Mouse (Mus musculus): ENCODE measurements around the gene Gm11213. TPM values are rescaled to one million over a fixed set of nuclear protein-coding genes. Genes with fewer than 3 reads are reported as not detected.

The Gm11213 gene
- polyA plus RNA-seq (2015; fragmentation: Nextera tagmentation; extraction: Ambion mirVana), result not detected in 2 replicates

DNA sequence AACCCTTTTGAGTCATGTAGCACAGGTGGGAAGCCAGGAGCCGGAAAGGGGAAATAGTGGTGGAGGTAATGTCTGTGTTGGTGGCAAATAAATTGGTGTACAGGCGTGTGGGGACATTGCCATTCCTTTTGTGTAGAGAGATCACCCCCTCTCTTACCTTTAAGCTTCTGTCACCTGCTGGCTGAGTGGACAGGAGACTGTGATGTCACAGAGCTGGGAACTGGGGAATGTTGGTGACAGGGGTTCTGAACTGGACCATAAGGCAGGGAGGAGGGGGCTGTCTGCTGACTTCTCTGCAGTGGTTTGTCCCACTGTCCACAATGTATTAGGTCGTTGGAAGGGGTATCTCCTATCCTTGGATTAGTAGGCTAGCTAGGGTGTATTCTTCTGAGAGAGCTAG is at the start of gene Gm11213:
Gene Gm11213, minus strand, starts transcription at position 317 of the 400 bp plus-strand sequence.
- no peak for ATAC-seq (ENCODE audit: low read depth)
- H3K36me3 ChIP-seq, result no peaks in the 10 kb centered on the region
- no peak within 1 kb of the TSS for H3K27ac ChIP-seq (replicated peaks)
- WGBS, result 73% methylated on average over 3 of the region's 3 CpGs
- no peaks in the 10 kb centered on the region for H3K9me3 ChIP-seq
- no peak within 1 kb of the TSS for H3K9ac ChIP-seq
- H3K4me1 ChIP-seq (replicated peaks), result no peaks in the 10 kb centered on the region
- no peak within 1 kb of the TSS for H3K4me3 ChIP-seq
- no peak within 1 kb of the TSS for H3K4me2 ChIP-seq
- H3K27me3 ChIP-seq, result no peaks in the 10 kb centered on the region

DNA sequence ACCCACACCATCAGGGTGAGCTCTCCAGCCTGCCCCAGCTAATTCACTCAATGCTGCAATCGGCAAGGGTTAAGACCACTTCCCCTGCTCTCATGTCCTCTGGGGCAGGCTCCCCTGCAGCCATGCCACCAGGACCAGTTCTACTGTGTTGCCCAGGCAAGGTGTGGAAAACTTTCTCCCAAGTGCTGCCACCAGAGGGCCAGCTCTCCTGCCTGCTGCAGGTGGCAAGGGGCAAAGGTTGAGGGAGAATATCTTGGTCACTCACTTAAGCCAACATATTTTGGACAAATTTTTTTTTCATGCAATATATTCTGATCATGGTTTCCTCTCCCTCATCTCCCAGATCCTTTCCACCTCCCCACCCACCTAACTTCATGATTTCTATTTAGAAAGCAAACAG is 49.3 kb upstream of the Gm11213 start:
- H3K4me1 ChIP-seq (replicated peaks), result no peaks in the 10 kb centered on the region
- 79% methylated on average over 1 of the region's 1 CpGs for WGBS
- no peaks in the 10 kb centered on the region for H3K36me3 ChIP-seq
- no peaks in the 10 kb centered on the region for H3K9me3 ChIP-seq
- H3K9ac ChIP-seq, result no peak overlapping the region
- no peak for ATAC-seq (ENCODE audit: low read depth)
- H3K27me3 ChIP-seq, result no peaks in the 10 kb centered on the region
- H3K4me2 ChIP-seq, result no peak overlapping the region
- no peak overlapping the region for H3K4me3 ChIP-seq
- H3K27ac ChIP-seq (replicated peaks), result no peak overlapping the region

DNA sequence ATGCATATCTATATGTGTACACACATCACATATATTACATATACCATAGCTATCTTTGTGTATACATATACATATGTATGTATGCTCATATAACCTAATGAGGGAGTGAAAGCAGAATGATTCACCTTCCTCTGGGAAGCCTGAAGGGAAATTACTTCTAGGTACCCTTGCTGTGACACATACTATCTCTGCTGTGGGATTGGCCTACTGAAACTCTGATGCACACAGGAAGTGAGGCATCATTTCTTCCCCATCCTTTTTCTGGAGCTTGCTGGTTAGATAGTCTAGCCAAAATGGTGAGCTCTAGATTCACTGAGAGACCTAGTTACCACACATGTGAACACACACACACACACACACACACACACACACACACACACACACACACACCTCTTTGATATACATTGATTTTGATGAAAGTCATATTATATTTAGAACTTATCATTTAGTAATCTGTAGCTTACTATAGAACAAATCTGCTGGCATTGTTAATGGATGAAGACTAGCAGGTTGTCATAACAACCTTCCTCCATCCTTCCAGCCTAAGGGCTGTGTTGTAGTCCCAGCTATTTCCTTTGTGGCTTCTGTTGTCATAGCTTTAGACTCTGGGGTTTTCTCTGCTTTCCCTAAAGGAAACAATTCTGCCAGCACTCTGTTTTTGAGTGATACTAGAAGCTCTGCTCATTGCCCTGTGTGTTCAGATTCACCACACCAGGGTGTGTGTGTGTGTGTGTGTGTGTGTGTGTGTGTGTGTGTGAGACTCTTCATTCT is 39.1 kb upstream of the Gm11213 start:
- no peak overlapping the region for H3K27ac ChIP-seq (replicated peaks)
- H3K9ac ChIP-seq, result no peak overlapping the region
- H3K4me1 ChIP-seq (replicated peaks), result no peaks in the 10 kb centered on the region
- H3K36me3 ChIP-seq, result no peaks in the 10 kb centered on the region
- ATAC-seq (ENCODE audit: low read depth), result no peak
- H3K9me3 ChIP-seq, result no peaks in the 10 kb centered on the region
- no peak overlapping the region for H3K4me2 ChIP-seq
- no peak overlapping the region for H3K4me3 ChIP-seq
- no peaks in the 10 kb centered on the region for H3K27me3 ChIP-seq

DNA sequence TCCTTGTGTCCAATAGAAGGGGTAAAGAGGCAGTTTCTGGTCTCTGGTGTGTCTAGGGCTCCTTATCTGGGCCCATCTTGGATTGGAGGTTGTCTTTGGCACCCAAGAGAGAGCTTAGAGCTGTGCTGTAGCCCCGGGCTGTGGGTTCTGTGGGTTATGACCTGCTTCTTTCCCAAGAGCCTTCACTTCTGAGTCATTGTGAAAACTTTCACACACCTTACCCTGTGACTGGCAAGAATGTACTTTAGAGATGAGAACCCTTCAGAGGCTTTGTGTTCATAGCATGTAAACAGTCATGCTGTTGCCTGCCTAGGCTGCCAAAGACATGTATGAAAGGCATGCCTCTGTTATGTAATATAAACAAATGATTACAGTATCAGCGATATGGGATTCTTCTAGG is 34.8 kb upstream of the Gm11213 start:
- Histone ChIP-seq H3K27ac (replicated peaks) (no peak overlapping the region), H3K36me3 (no peaks in the 10 kb centered on the region), H3K4me2 (no peak overlapping the region), H3K27me3 (no peaks in the 10 kb centered on the region), H3K4me1 (replicated peaks) (no peaks in the 10 kb centered on the region), H3K9me3 (no peaks in the 10 kb centered on the region), H3K4me3 (no peak overlapping the region), H3K9ac (no peak overlapping the region)
- no peak for ATAC-seq (ENCODE audit: low read depth)
- 80% methylated on average over 2 of the region's 2 CpGs for WGBS

DNA sequence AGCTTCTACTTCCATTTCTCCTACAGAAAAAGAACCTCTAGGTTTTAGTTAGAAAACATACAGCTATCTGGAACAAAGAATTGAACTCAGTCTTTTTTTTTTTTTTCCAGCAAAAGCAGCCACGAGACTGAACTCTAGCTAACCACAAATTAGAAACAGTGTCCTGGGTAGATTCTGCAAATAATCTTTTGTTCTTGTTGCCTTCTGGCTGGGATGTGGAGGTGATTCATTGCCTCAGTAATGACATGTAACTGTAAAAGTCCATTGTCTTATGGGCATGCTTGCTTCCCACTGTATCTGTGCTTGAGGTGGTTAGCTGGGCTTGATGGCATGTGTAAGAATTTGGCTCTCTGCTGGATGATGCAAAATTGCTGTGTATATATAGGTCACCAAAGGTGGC is 33.5 kb upstream of the Gm11213 start:
- WGBS, result 35% methylated on average over 1 of the region's 1 CpGs
- no peak for ATAC-seq (ENCODE audit: low read depth)
- no peak overlapping the region for H3K9ac ChIP-seq
- no peaks in the 10 kb centered on the region for H3K4me1 ChIP-seq (replicated peaks)
- H3K4me3 ChIP-seq, result no peak overlapping the region
- H3K27me3 ChIP-seq, result no peaks in the 10 kb centered on the region
- H3K4me2 ChIP-seq, result no peak overlapping the region
- H3K9me3 ChIP-seq, result no peaks in the 10 kb centered on the region
- H3K27ac ChIP-seq (replicated peaks), result no peak overlapping the region
- no peaks in the 10 kb centered on the region for H3K36me3 ChIP-seq

DNA sequence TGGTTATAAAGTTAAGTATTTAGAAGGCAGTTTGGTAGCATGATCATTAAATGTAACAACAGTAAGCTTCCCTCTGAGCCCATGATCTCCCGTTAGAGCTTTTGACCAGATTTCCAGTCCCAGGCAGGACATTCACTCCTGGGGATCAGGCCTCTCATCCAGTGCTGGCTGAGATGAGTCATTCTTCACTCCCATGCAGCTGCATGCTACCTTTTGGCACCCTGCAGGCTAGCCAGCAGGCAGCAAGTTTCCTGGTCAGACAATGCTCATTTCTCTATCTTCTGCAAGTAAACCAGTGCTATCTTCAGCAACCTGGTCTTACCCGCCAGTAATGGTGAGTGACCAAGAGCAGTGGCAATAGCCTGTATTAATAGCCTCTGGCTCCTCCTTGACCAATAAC is 28.1 kb upstream of the Gm11213 start:
- no peaks in the 10 kb centered on the region for H3K36me3 ChIP-seq
- H3K4me3 ChIP-seq, result no peak overlapping the region
- H3K9me3 ChIP-seq, result no peaks in the 10 kb centered on the region
- no peak overlapping the region for H3K9ac ChIP-seq
- H3K27me3 ChIP-seq, result no peaks in the 10 kb centered on the region
- no peaks in the 10 kb centered on the region for H3K4me1 ChIP-seq (replicated peaks)
- no peak overlapping the region for H3K27ac ChIP-seq (replicated peaks)
- no peak overlapping the region for H3K4me2 ChIP-seq
- WGBS, result 86% methylated on average over 2 of the region's 2 CpGs
- ATAC-seq (ENCODE audit: low read depth), result no peak

DNA sequence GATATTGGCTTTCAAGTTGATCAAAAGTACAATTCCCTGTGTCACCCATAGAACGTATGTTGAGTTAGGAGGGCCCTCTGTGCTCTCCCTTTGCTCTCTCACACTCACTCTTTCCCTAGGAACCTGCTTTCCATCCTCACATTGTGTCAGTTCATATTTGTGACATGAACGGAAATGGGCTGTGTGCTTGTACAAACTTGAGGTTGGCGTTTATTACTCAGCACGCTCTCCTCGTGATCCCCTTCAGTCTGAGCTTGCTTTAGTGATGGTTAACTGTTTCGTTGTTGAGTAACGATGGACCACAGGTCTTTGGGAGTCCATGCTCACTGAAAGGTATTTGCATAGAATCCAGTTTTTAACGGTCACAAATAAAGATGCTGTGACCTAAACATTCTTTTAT is 22.1 kb upstream of the Gm11213 start:
- WGBS, result 90% methylated on average over 8 of the region's 8 CpGs
- no peak overlapping the region for H3K4me3 ChIP-seq
- H3K27ac ChIP-seq (replicated peaks), result no peak overlapping the region
- H3K9ac ChIP-seq, result no peak overlapping the region
- H3K9me3 ChIP-seq, result no peaks in the 10 kb centered on the region
- H3K4me1 ChIP-seq (replicated peaks), result no peaks in the 10 kb centered on the region
- ATAC-seq (ENCODE audit: low read depth), result no peak
- H3K27me3 ChIP-seq, result no peaks in the 10 kb centered on the region
- no peak overlapping the region for H3K4me2 ChIP-seq
- no peaks in the 10 kb centered on the region for H3K36me3 ChIP-seq

DNA sequence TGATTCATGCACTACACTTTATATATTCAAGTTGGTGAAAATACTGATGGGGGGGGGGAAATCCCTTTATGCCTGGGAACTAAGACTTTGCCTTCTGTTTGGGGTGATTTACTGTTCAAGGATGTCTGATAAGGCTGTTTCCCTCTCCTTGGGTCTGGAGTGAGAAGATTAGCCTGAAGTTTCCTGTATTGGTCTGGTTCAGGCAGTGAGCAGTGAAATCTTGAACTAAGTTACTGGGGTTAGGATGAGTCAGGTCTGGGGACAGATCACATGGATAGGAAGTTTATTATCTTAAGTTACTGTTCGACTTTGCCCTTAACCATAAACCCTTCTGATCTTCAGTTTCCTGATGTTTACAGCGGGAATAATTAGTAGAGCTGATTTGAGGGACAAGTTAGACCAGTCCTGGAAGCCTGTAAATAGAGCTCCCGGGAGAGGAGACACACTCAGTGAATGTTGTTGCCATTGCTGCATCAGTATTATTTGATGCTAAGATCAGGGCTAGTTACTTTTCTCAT is 20.6 kb upstream of the Gm11213 start:
- Histone ChIP-seq H3K9ac (no peak overlapping the region), H3K4me1 (replicated peaks) (no peaks in the 10 kb centered on the region), H3K9me3 (no peaks in the 10 kb centered on the region), H3K4me3 (no peak overlapping the region), H3K36me3 (no peaks in the 10 kb centered on the region), H3K4me2 (no peak overlapping the region), H3K27me3 (no peaks in the 10 kb centered on the region), H3K27ac (replicated peaks) (no peak overlapping the region)
- 67% methylated on average over 3 of the region's 3 CpGs for WGBS
- no peak for ATAC-seq (ENCODE audit: low read depth)

DNA sequence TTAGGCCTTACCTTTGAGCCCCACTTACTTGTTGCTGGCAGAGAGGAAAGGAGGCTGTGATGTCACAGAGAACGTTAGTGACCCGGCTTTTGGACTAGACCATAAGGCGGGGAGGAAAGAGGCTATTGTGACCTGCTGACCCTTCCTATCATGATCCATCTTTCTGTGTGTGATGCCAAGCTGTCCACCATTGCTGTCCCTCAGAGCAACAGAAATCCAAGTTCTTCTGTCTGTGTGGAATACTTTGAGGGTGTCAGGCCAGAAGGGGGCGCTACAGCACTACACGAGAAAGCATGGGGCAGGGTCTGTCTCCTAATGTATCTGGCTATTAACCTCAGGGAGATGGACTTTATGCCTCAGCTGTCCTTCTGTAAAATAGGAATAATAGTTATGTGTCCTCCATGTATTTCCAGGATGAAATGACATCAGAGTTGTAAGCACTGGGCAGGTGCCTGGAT is 17.3 kb upstream of the Gm11213 start, which contains the start of gene Tex48:
Gene Tex48, minus strand, starts transcription at position 51 of the 458 bp plus-strand sequence.
- ATAC-seq (ENCODE audit: low read depth), result no peak
- Histone ChIP-seq H3K4me1 (replicated peaks) (no peaks in the 10 kb centered on the region), H3K27ac (replicated peaks) (no peak within 1 kb of the TSS), H3K27me3 (no peaks in the 10 kb centered on the region), H3K4me3 (no peak within 1 kb of the TSS), H3K36me3 (no peaks in the 10 kb centered on the region), H3K9ac (no peak within 1 kb of the TSS), H3K9me3 (no peaks in the 10 kb centered on the region), H3K4me2 (no peak within 1 kb of the TSS)
- WGBS, result 61% methylated on average over 5 of the region's 5 CpGs

DNA sequence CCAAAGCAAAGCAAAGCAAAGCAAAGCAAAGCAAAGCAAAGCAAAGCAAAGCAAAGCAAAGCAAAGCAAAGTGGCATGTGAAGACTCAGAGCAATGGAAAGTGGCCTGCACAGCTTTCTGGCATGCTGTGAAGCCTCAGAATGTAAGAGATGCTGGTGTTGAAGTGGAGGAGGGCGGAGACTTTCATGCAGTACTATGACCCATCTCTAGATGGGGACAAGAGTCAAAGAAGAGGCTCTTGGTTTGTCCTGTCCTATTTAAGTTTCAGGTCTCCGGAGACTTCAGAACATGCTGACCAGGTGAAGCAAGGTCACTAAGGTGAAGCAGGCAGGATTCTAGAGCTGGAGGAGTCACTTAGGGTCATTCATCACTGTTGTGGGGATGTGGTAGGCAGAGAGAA is 16.8 kb upstream of the Gm11213 start:
- ATAC-seq (ENCODE audit: low read depth), result no peak
- Histone ChIP-seq H3K36me3 (no peaks in the 10 kb centered on the region), H3K9ac (no peak overlapping the region), H3K27ac (replicated peaks) (no peak overlapping the region), H3K4me1 (replicated peaks) (no peaks in the 10 kb centered on the region), H3K9me3 (no peaks in the 10 kb centered on the region), H3K27me3 (no peaks in the 10 kb centered on the region), H3K4me2 (no peak overlapping the region), H3K4me3 (no peak overlapping the region)
- WGBS, result 90% methylated on average over 2 of the region's 2 CpGs

DNA sequence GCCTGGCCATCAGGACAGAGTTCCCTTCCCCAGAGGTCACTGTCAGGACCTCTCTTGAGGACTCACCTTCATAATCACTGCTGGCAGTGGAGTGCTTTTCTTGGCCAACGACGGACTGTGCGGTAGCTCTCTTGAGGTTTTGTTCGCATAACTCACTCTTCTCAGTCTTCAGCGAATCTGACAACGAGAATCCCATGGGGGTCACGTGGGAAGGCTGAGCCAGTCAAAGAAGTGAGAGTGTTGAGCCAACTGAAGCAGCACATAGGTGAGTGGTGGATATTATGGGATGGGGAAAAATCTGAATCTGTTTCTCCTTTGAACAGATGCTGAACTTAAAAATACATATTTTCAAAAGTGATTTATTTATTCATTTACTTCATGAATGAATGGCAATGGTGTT is 3.3 kb upstream of the Gm11213 start:
- Histone ChIP-seq H3K9ac (no peak overlapping the region), H3K4me2 (no peak overlapping the region), H3K27ac (replicated peaks) (no peak overlapping the region), H3K9me3 (no peaks in the 10 kb centered on the region), H3K27me3 (no peaks in the 10 kb centered on the region), H3K4me1 (replicated peaks) (no peaks in the 10 kb centered on the region), H3K36me3 (no peaks in the 10 kb centered on the region), H3K4me3 (no peak overlapping the region)
- WGBS, result 84% methylated on average over 7 of the region's 7 CpGs
- ATAC-seq (ENCODE audit: low read depth), result no peak

DNA sequence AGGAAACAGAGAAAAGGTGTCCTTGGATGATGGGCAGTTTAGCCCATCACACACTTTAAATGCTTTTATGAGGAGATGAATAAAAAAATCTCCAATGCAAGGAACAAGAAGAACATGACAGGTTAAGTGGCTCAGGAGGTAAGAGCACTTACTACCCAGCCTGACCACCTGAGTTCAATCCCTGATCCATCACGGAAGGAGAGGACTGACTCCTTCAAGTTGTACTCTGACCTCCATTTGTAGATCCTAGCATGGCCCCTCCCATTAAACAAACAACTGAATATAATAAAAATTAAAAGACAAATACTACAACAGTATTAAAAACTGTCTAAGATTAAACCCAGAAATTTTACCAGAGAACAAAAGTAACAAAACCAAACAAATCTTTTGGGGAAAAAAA is 907 bp upstream of the Gm11213 start:
- H3K4me2 ChIP-seq, result no peak overlapping the region
- H3K4me1 ChIP-seq (replicated peaks), result no peaks in the 10 kb centered on the region
- H3K9me3 ChIP-seq, result no peaks in the 10 kb centered on the region
- H3K4me3 ChIP-seq, result no peak overlapping the region
- H3K27ac ChIP-seq (replicated peaks), result no peak overlapping the region
- no peaks in the 10 kb centered on the region for H3K27me3 ChIP-seq
- ATAC-seq (ENCODE audit: low read depth), result no peak
- H3K9ac ChIP-seq, result no peak overlapping the region
- H3K36me3 ChIP-seq, result no peaks in the 10 kb centered on the region
- 90% methylated on average over 1 of the region's 1 CpGs for WGBS

DNA sequence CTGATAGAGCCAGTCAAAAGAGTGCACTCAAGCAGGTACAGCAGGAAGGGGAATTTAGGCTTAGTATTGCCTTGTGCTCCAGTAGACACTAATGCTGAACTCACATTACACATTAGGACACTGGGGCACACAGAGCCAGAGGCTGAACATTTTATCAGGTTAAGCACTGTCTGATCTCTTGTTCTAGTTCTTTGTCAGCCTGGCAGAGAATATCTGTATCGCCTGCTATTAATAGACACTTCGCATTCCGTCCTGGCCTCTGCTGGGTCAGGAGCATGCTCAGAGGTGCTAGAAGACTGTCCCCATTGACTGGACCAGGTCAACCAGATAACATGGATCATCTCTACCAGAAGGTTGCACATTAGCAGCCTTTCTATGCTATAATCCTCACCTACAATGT is 484 bp upstream of the Gm11213 start:
- Histone ChIP-seq H3K27me3 (no peaks in the 10 kb centered on the region), H3K27ac (replicated peaks) (no peak overlapping the region), H3K4me3 (no peak overlapping the region), H3K36me3 (no peaks in the 10 kb centered on the region), H3K9ac (no peak overlapping the region), H3K4me1 (replicated peaks) (no peaks in the 10 kb centered on the region), H3K9me3 (no peaks in the 10 kb centered on the region), H3K4me2 (no peak overlapping the region)
- ATAC-seq (ENCODE audit: low read depth), result no peak
- 89% methylated on average over 3 of the region's 3 CpGs for WGBS

Data from neural tube, embryonic 13.5 days (tissue).